Mouse (Mus musculus) left cerebral cortex, adult 9 months (tissue): Measurements from ENCODE around the gene Alox12e.
"Not testable (repeated sequence)": the region's sequence is repeated elsewhere in the genome, so short reads cannot be mapped to it uniquely, and the experiment has no call there.

Experiments used
- DNase-seq, 2 experiments: peaks; one replicate each; pipeline ENCODE4 v3.0.0; 2022; ENCODE audit warnings: low spot score in 2 of 2

Gene Alox12e

GRCm38 (mm10) chr11:70322528-70322927, at the start of gene Alox12e:
Gene Alox12e, minus strand, starts transcription at chr11:70322628.
- DNase-seq, result no peak

GRCm38 (mm10) chr11:70368626-70369025, 46.2 kb upstream of the Alox12e start:
- not testable (repeated sequence) for DNase-seq

- not testable (repeated sequence) for DNase-seq
These were observed 45.3 kb upstream of the Alox12e start for GRCm38 (mm10) chr11:70367701-70368100.

GRCm38 (mm10) chr11:70351868-70352267, 29.4 kb upstream of the Alox12e start, which contains the start of gene Alox15:
Gene Alox15, minus strand, starts transcription at chr11:70352031.
- no peak for DNase-seq

- no peak for DNase-seq
These were observed 26.2 kb upstream of the Alox12e start for GRCm38 (mm10) chr11:70348630-70349029.

GRCm38 (mm10) chr11:70347861-70348260, 25.4 kb upstream of the Alox12e start:
- no peak for DNase-seq

GRCm38 (mm10) chr11:70345546-70345945, 23.1 kb upstream of the Alox12e start:
- no peak for DNase-seq

GRCm38 (mm10) chr11:70345061-70345460, 22.6 kb upstream of the Alox12e start:
- DNase-seq, result no peak

GRCm38 (mm10) chr11:70339481-70339880, 17.1 kb upstream of the Alox12e start:
- DNase-seq, result no peak

- peak in 1 of 2 experiments; percentile 47 for DNase-seq
These were observed 12.0 kb upstream of the Alox12e start for GRCm38 (mm10) chr11:70334477-70334876.

- DNase-seq, result no peak
These were observed 2.3 kb upstream of the Alox12e start for GRCm38 (mm10) chr11:70324726-70325125.

GRCm38 (mm10) chr11:70321664-70322063, 764 bp downstream of the Alox12e start:
- peak in 1 of 2 experiments; percentile 21 for DNase-seq

- no peak for DNase-seq
These were observed 2.8 kb downstream of the Alox12e start for GRCm38 (mm10) chr11:70319614-70320013.

- no peak for DNase-seq
These were observed 8.6 kb downstream of the Alox12e start for GRCm38 (mm10) chr11:70313833-70314232.

- DNase-seq, result peak in 1 of 2 experiments; percentile 52
These were observed 13.1 kb downstream of the Alox12e start for GRCm38 (mm10) chr11:70309341-70309740.

- DNase-seq, result no peak
These were observed 14.1 kb downstream of the Alox12e start for GRCm38 (mm10) chr11:70308296-70308695.

- DNase-seq, result no peak
These were observed 16.3 kb downstream of the Alox12e start for GRCm38 (mm10) chr11:70306159-70306558.

- DNase-seq, result no peak
These were observed 20.1 kb downstream of the Alox12e start for GRCm38 (mm10) chr11:70302293-70302692.

GRCm38 (mm10) chr11:70297836-70298454, 24.5 kb downstream of the Alox12e start:
- no peak for DNase-seq

GRCm38 (mm10) chr11:70297405-70297804, 25.0 kb downstream of the Alox12e start:
- DNase-seq, result no peak

GRCm38 (mm10) chr11:70293881-70294280, 28.5 kb downstream of the Alox12e start:
- DNase-seq, result peak in 1 of 2 experiments; percentile 31

GRCm38 (mm10) chr11:70291235-70291634, 31.2 kb downstream of the Alox12e start:
- no peak for DNase-seq

- DNase-seq, result peak in 1 of 2 experiments; percentile 19
These were observed 33.2 kb downstream of the Alox12e start for GRCm38 (mm10) chr11:70289236-70289635.

- no peak for DNase-seq
These were observed 34.3 kb downstream of the Alox12e start for GRCm38 (mm10) chr11:70288102-70288501.
